Mouse (Mus musculus): ENCODE measurements around the gene Smyd3. TPM values are rescaled to one million over a fixed set of nuclear protein-coding genes. Genes with fewer than 3 reads are reported as not detected.

Gene Smyd3
- polyA plus RNA-seq, 1 experiment, result 14.2 TPM

GRCm38 (mm10) chr1:178994263-178994662 lies 523.6 kb downstream of the Smyd3 start:
- Histone ChIP-seq H3K4me1 (ENCODE audit: control insufficient read depth, insufficient read depth, low read length) (no peaks in the 10 kb centered on the region), H3K4me3 (ENCODE audit: insufficient read depth, low read length) (no peak overlapping the region), H3K27ac (ENCODE audit: insufficient read depth, low read length) (no peak overlapping the region)
- TF ChIP-seq POLR2A (IDR thresholded peaks at IDR 0.05; ENCODE audit: extremely low read depth, insufficient read depth, low read length) (no peak), CTCF (IDR thresholded peaks at IDR 0.05; ENCODE audit: extremely low read depth, insufficient read depth, low read length) (no peak)

- Histone ChIP-seq H3K27ac (ENCODE audit: insufficient read depth, low read length) (no peak overlapping the region), H3K4me3 (ENCODE audit: insufficient read depth, low read length) (no peak overlapping the region), H3K4me1 (ENCODE audit: control insufficient read depth, insufficient read depth, low read length) (no peaks in the 10 kb centered on the region)
- TF ChIP-seq POLR2A (IDR thresholded peaks at IDR 0.05; ENCODE audit: extremely low read depth, insufficient read depth, low read length) (no peak), CTCF (IDR thresholded peaks at IDR 0.05; ENCODE audit: extremely low read depth, insufficient read depth, low read length) (no peak)
These were observed 525.3 kb downstream of the Smyd3 start for GRCm38 (mm10) chr1:178992503-178992902.

GRCm38 (mm10) chr1:178991470-178991869 lies 526.4 kb downstream of the Smyd3 start:
- Histone ChIP-seq H3K27ac (ENCODE audit: insufficient read depth, low read length) (no peak overlapping the region), H3K4me1 (ENCODE audit: control insufficient read depth, insufficient read depth, low read length) (no peaks in the 10 kb centered on the region), H3K4me3 (ENCODE audit: insufficient read depth, low read length) (no peak overlapping the region)
- no peak for TF ChIP-seq CTCF (IDR thresholded peaks at IDR 0.05; ENCODE audit: extremely low read depth, insufficient read depth, low read length)
- TF ChIP-seq POLR2A (IDR thresholded peaks at IDR 0.05; ENCODE audit: extremely low read depth, insufficient read depth, low read length), result no peak

GRCm38 (mm10) chr1:178991045-178991444 lies 526.8 kb downstream of the Smyd3 start:
- Histone ChIP-seq H3K4me1 (ENCODE audit: control insufficient read depth, insufficient read depth, low read length) (no peaks in the 10 kb centered on the region), H3K4me3 (ENCODE audit: insufficient read depth, low read length) (no peak overlapping the region), H3K27ac (ENCODE audit: insufficient read depth, low read length) (no peak overlapping the region)
- TF ChIP-seq CTCF (IDR thresholded peaks at IDR 0.05; ENCODE audit: extremely low read depth, insufficient read depth, low read length), result no peak

- Histone ChIP-seq H3K4me1 (ENCODE audit: control insufficient read depth, insufficient read depth, low read length) (no peaks in the 10 kb centered on the region), H3K27ac (ENCODE audit: insufficient read depth, low read length) (no peak overlapping the region), H3K4me3 (ENCODE audit: insufficient read depth, low read length) (no peak overlapping the region)
- no peak for TF ChIP-seq POLR2A (IDR thresholded peaks at IDR 0.05; ENCODE audit: extremely low read depth, insufficient read depth, low read length)
These were observed 528.4 kb downstream of the Smyd3 start for GRCm38 (mm10) chr1:178989485-178989884.

GRCm38 (mm10) chr1:178988176-178988575 lies 529.7 kb downstream of the Smyd3 start:
- Histone ChIP-seq H3K4me1 (ENCODE audit: control insufficient read depth, insufficient read depth, low read length) (no peaks in the 10 kb centered on the region), H3K4me3 (ENCODE audit: insufficient read depth, low read length) (no peak overlapping the region), H3K27ac (ENCODE audit: insufficient read depth, low read length) (no peak overlapping the region)
- TF ChIP-seq CTCF (IDR thresholded peaks at IDR 0.05; ENCODE audit: extremely low read depth, insufficient read depth, low read length) (no peak), POLR2A (IDR thresholded peaks at IDR 0.05; ENCODE audit: extremely low read depth, insufficient read depth, low read length) (no peak)

- TF ChIP-seq POLR2A (IDR thresholded peaks at IDR 0.05; ENCODE audit: extremely low read depth, insufficient read depth, low read length) (no peak), CTCF (IDR thresholded peaks at IDR 0.05; ENCODE audit: extremely low read depth, insufficient read depth, low read length) (no peak)
- Histone ChIP-seq H3K4me1 (ENCODE audit: control insufficient read depth, insufficient read depth, low read length) (no peaks in the 10 kb centered on the region), H3K27ac (ENCODE audit: insufficient read depth, low read length) (no peak overlapping the region), H3K4me3 (ENCODE audit: insufficient read depth, low read length) (no peak overlapping the region)
These were observed 536.2 kb downstream of the Smyd3 start for GRCm38 (mm10) chr1:178981641-178982040.

- Histone ChIP-seq H3K27ac (ENCODE audit: insufficient read depth, low read length) (no peak overlapping the region), H3K4me3 (ENCODE audit: insufficient read depth, low read length) (no peak overlapping the region), H3K4me1 (ENCODE audit: control insufficient read depth, insufficient read depth, low read length) (no peaks in the 10 kb centered on the region)
- TF ChIP-seq POLR2A (IDR thresholded peaks at IDR 0.05; ENCODE audit: extremely low read depth, insufficient read depth, low read length) (no peak), CTCF (IDR thresholded peaks at IDR 0.05; ENCODE audit: extremely low read depth, insufficient read depth, low read length) (no peak)
These were observed 537.7 kb downstream of the Smyd3 start for GRCm38 (mm10) chr1:178980185-178980584.

GRCm38 (mm10) chr1:178978617-178979245 lies 539.1 kb downstream of the Smyd3 start:
- no peak overlapping the region for H3K27ac ChIP-seq (ENCODE audit: insufficient read depth, low read length)
- H3K4me3 ChIP-seq (ENCODE audit: insufficient read depth, low read length), result no peak overlapping the region
- TF ChIP-seq POLR2A (IDR thresholded peaks at IDR 0.05; ENCODE audit: extremely low read depth, insufficient read depth, low read length) (no peak), CTCF (IDR thresholded peaks at IDR 0.05; ENCODE audit: extremely low read depth, insufficient read depth, low read length) (no peak)
- H3K4me1 ChIP-seq (ENCODE audit: control insufficient read depth, insufficient read depth, low read length), result no peaks in the 10 kb centered on the region

- no peaks in the 10 kb centered on the region for H3K4me1 ChIP-seq (ENCODE audit: control insufficient read depth, insufficient read depth, low read length)
- TF ChIP-seq POLR2A (IDR thresholded peaks at IDR 0.05; ENCODE audit: extremely low read depth, insufficient read depth, low read length) (no peak), CTCF (IDR thresholded peaks at IDR 0.05; ENCODE audit: extremely low read depth, insufficient read depth, low read length) (no peak)
- no peak overlapping the region for H3K27ac ChIP-seq (ENCODE audit: insufficient read depth, low read length)
- H3K4me3 ChIP-seq (ENCODE audit: insufficient read depth, low read length), result no peak overlapping the region
These were observed 545.8 kb downstream of the Smyd3 start for GRCm38 (mm10) chr1:178972055-178972454.
